Mouse (Mus musculus) embryonic facial prominence, embryonic 12.5 days (tissue): ENCODE measurements around the gene Tubb3. TPM values are rescaled to one million over a fixed set of nuclear protein-coding genes. Genes with fewer than 3 reads are reported as not detected.

ENCODE experiments used
- ATAC-seq: fragments of 200-750 bp; cut with Nextera tagmentation; 2 replicates; pipeline ENCODE4 v1.8.0; 2017; ENCODE audit not compliant: insufficient number of reproducible peaks, insufficient read depth, low FRiP score, low TSS enrichment
- H3K27ac ChIP-seq: fragments of 300-500 bp; sonication (generic); 2 replicates; pipeline ENCODE4 v1.5.1; 2016; ENCODE audit warnings: mild to moderate bottlenecking
- H3K27me3 ChIP-seq: fragments of 300-500 bp; sonication (generic); 2 replicates; pipeline ENCODE4 v1.6.1; 2016; ENCODE audit warnings: mild to moderate bottlenecking, moderate library complexity
- H3K36me3 ChIP-seq: fragments of 300-500 bp; sonication (generic); 2 replicates; pipeline ENCODE4 v1.6.1; 2016; ENCODE audit warnings: mild to moderate bottlenecking
- H3K4me1 ChIP-seq: fragments of 300-500 bp; sonication (generic); 2 replicates; pipeline ENCODE4 v1.6.1; 2016
- H3K4me2 ChIP-seq: fragments of 300-500 bp; sonication (generic); replicated peaks from 2 replicates; pipeline ENCODE4 v1.6.1; 2016; ENCODE audit warnings: mild to moderate bottlenecking, moderate library complexity
- H3K4me3 ChIP-seq: fragments of 300-500 bp; sonication (generic); 2 replicates; pipeline ENCODE4 v1.5.1; 2016; ENCODE audit warnings: mild to moderate bottlenecking
- H3K9ac ChIP-seq: fragments of 300-500 bp; sonication (generic); 2 replicates; pipeline ENCODE4 v1.6.1; 2016; ENCODE audit warnings: mild to moderate bottlenecking, moderate library complexity
- H3K9me3 ChIP-seq: fragments of 300-500 bp; sonication (generic); 2 replicates; pipeline ENCODE4 v1.6.1; 2016; ENCODE audit warnings: mild to moderate bottlenecking, moderate library complexity
- WGBS: fragments of 180-500 bp; shearing (Covaris S2); methylation state at CpG from one replicate; pipeline ENCODE4 v1.1.7; 2016; 5-methylcytosine and 5-hydroxymethylcytosine counted together
- polyA plus RNA-seq: library from polyadenylated mRNA; unstranded; fragments of >200 nt; fragmentation: Nextera tagmentation; extraction: Ambion mirVana; gene quantifications from 2 replicates; pipeline ENCODE4 v1.2.1, GENCODE M21; 2016

The Tubb3 gene
- polyA plus RNA-seq, 1 experiment from 2014 or later = 147 TPM

- no peak overlapping the region for H3K4me3 ChIP-seq
- no peak overlapping the region for H3K27ac ChIP-seq
- H3K9me3 ChIP-seq = no peaks in the 10 kb centered on the region
- ATAC-seq = no peak
- H3K4me2 ChIP-seq = no peak overlapping the region
- H3K4me1 ChIP-seq = no peaks in the 10 kb centered on the region
- 71% methylated on average over 3 of the region's 3 CpGs for WGBS
- peaks cover 11% of the 10 kb centered on the region for H3K36me3 ChIP-seq
- no peaks in the 10 kb centered on the region for H3K27me3 ChIP-seq
- H3K9ac ChIP-seq = no peak overlapping the region
Observed at GRCm38 (mm10) chr8:123467476-123467875, 56.3 kb downstream of the Tubb3 start.

Other genes with a start within 250 kb of the Tubb3 start
- gene Dpep1, start 225.2 kb upstream of the Tubb3 start, polyA plus RNA-seq = 1.6 and 2.3 TPM in 2 replicates
- gene Chmp1a, start 198.7 kb upstream of the Tubb3 start, polyA plus RNA-seq = 142 and 152 TPM in 2 replicates
- 5.9 and 7.0 TPM in 2 replicates for gene Spata33, start 198.6 kb upstream of the Tubb3 start, polyA plus RNA-seq
- gene Cdk10, start 186.6 kb upstream of the Tubb3 start, polyA plus RNA-seq = 38.5 and 40.6 TPM in 2 replicates
- 2.9 and 3.3 TPM in 2 replicates for gene Spata2l, start 175.2 kb upstream of the Tubb3 start, polyA plus RNA-seq
- 34.3 and 36.6 TPM in 2 replicates for gene Zfp276, start 157.2 kb upstream of the Tubb3 start, polyA plus RNA-seq
- 35.1 and 37.2 TPM in 2 replicates for gene Vps9d1, start 157.1 kb upstream of the Tubb3 start, polyA plus RNA-seq
- gene Fanca, start 92.8 kb upstream of the Tubb3 start, polyA plus RNA-seq = 31.9 and 34.0 TPM in 2 replicates
- gene Spire2, start 78.7 kb upstream of the Tubb3 start, polyA plus RNA-seq = 5.1 and 6.3 TPM in 2 replicates
- 172 and 186 TPM in 2 replicates for gene Tcf25, start 37.7 kb upstream of the Tubb3 start, polyA plus RNA-seq
- gene Mc1r, start 4.3 kb upstream of the Tubb3 start, polyA plus RNA-seq = 0.15 and 0.17 TPM in 2 replicates
- 42.2 and 42.7 TPM in 2 replicates for gene Def8, start 12.1 kb downstream of the Tubb3 start, polyA plus RNA-seq
- gene Afg3l1, start 66.5 kb downstream of the Tubb3 start, polyA plus RNA-seq = 62.1 and 66.6 TPM in 2 replicates
- 11.3 and 12.9 TPM in 2 replicates for gene Dbndd1, start 104.0 kb downstream of the Tubb3 start, polyA plus RNA-seq
- 37.4 and 40.6 TPM in 2 replicates for gene Gas8, start 107.4 kb downstream of the Tubb3 start, polyA plus RNA-seq
- 9.1 and 10.0 TPM in 2 replicates for gene Rhou, start 242.5 kb downstream of the Tubb3 start, polyA plus RNA-seq